Mouse (Mus musculus) G1E (cell line): ENCODE measurements around the gene Ntrk3.

Source experiments
- CTCF ChIP-seq: IDR thresholded peaks from 2 replicates; pipeline ENCODE4 v1.5.1; 2012; ENCODE audit warnings: low read depth, low read length, inconsistent platforms, mixed read lengths
- GATA1 ChIP-seq: IDR thresholded peaks from 2 replicates; pipeline ENCODE4 v1.6.1; 2012; ENCODE audit warnings: borderline replicate concordance, low read length, inconsistent platforms, mixed read lengths
- TAL1 ChIP-seq: conservative IDR thresholded peaks from 2 replicates; pipeline ENCODE4 v1.6.1; 2012; ENCODE audit warnings: low read depth, low read length, inconsistent platforms, mixed read lengths

DNA sequence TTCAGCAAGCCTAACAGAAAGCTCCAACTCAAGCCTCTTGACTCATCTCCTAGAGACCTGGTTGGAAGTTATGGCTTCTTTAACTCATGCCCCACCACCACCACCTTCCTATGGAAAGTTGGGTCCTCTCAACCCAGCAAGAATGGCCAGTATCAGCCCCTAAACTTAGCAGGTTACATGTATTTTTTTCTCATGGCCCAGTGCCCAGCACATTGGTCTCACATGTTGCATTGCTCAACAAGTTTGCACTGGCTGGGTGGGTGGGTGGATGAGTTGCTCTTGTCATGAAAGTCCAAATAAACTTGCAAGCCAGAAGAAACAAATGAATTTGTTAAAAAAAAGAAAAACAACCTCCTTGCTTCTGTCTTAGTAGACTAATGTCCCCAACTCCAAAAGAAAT, 353.7 kb downstream of the Ntrk3 start:
- TF ChIP-seq TAL1 (no peak), CTCF (no peak), GATA1 (no peak)
